Mouse (Mus musculus): Measurements from ENCODE around the gene Prkrip1.
A peak's percentile ranks its signal among the peaks of the same experiment; 100 is the strongest.
"Not testable (repeated sequence)": the region's sequence is repeated elsewhere in the genome, so short reads cannot be mapped to it uniquely, and the experiment has no call there.

Gene Prkrip1

DNA sequence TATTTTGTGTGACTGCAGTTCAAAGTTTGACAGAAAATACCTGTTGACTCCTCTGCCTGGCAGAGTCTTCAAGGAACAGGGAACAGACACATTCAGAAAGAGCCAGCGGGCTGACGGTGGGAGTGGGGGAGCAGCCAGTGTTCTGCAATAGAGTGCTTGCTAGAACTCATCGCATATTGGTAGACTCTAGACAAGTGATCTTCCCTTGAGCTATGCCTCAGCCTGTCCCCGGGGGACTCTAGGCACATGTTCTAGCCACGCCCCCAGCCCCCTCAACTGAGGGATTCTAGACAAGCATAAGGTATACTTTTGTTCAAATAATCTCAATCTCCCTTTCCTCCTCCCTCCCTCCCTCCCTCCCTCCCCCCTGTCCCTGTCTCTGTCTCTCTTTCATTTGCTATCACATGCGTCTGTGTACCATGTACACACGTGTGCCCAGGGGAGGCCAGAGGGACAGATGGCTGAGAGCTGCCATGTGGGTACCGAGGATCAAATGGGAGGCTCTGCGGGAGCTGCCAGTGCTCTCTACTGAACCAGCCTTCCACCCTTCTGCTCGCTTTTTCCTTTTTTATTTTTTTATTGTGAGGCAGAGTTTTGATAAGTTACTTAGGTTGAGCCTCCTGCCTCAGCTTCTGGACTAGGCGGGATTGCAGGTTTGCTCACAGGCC lies 34.8 kb downstream of the Prkrip1 start:
- no peak for DNase-seq (ENCODE audit: low read depth, low spot score)

DNA sequence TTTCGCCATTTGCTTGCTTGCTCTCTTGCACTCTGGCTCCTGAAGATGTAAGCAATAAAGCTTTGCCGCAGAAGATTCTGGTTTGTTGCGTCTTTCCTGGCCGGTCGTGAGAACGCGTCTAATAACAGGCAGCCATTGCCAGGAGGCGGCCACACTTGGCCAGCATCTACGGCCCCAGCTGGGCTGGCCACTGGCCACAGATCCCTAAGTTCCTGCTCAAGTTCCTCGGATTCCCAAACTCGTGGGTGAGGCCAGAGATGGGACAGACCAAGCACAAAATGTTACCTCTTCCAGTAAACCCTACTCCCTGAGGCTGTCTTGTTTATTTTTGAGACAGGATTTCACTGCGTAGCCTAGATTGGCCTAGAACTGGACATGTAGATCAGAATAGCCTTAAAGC lies 38.7 kb downstream of the Prkrip1 start:
- DNase-seq (ENCODE audit: low read depth, low spot score), result not testable (repeated sequence)

DNA sequence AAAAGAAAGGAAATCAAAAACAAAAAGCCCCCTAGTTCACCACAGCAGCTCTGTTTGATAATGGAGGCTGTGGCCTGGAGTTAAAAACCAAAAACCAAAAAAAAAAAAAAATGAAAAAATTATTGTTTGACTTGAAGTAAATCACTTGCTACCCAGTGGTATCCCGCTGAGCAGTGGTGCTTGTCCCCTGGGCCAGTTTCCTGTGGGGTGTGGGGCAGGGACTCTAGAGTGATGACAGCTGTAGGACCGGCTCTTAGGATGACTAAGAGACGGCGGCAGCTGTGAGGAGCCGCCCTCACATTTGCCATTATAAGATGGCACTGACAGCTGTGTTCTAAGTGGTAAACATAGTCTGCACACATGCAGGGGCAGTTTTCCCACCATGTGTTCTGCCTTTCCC lies 43.4 kb downstream of the Prkrip1 start:
- DNase-seq (ENCODE audit: low read depth, low spot score), result no peak

DNA sequence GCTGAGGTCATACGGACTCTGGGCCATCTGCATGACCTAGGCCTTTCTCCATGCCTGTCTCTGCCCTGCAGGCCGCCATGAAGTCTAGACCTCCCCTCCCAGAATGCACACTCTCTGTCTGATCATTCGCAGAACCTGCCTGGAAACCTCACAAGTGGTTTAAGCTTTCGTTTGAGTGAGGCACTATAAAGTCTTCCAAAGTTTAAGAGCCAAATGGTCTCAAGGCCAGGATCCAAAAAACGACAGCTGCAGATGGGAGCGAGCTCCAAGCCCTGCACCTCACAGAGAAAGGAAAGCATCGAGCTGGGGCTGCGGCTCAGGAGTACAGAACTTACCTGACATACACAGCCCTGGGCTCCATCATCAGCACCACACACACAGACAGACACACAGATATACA lies 46.4 kb downstream of the Prkrip1 start:
- DNase-seq (ENCODE audit: low read depth, low spot score), result no peak

DNA sequence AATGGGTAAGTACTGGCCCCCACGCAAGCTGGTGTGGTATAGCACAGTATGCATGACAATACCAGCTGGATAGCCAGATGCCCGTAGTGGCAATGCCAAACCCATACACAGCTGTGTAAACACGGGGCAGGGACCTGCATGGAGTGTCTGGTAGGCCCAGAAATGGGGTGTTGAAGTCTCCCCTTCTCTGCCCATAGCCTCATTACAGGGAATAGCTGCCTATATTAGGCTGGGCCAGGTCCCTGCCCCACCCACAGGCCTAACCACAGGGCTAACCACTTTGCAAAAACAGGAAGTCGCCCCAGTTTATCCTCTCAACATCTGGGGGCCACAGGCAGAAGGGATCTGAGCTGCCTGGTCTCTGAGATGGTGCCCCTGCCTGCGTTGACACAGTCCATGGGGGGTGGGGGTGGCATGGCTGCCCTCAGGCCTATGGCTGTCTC lies 49.6 kb downstream of the Prkrip1 start:
- DNase-seq (ENCODE audit: low read depth, low spot score), result not testable (repeated sequence)

DNA sequence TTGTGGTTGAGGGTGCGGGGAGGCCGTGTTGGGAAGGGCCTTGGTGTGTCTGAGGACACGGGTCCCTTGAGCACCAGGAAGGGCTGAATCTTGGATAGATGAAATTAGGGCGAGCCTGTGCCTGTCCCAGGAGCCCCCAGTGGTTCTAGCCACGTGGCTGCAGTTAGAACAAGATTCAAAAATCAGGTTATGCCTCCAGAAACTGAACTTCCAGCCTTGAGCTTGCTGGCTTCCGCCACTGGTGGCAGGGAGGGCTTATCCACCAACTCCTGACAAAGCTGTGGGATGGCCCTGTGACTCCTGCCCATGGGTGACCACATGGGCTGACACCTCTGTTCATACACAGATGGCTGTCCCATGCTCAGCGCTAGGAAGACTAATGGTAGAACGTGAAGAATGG lies 51.1 kb downstream of the Prkrip1 start:
- no peak for DNase-seq (ENCODE audit: low read depth, low spot score)

DNA sequence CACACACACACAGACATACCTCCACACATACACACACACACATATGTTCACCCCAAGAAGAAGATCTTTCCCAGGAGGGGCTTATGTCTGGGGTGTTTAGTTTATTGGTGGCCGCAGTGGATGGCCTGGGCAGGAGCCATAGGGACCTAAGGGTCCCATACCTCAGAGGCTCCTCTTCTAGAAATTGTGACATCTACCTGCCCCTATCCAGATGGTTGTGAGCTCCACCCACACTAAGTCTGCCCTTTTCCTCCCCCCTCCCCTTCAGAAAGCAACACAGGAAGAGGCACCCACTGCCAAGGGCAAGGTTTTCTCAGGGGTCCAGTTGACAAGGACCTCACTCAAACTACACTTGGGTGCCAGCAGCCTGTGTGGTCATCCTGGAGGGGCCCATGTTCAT lies 51.8 kb downstream of the Prkrip1 start:
- DNase-seq (ENCODE audit: low read depth, low spot score), result no peak

DNA sequence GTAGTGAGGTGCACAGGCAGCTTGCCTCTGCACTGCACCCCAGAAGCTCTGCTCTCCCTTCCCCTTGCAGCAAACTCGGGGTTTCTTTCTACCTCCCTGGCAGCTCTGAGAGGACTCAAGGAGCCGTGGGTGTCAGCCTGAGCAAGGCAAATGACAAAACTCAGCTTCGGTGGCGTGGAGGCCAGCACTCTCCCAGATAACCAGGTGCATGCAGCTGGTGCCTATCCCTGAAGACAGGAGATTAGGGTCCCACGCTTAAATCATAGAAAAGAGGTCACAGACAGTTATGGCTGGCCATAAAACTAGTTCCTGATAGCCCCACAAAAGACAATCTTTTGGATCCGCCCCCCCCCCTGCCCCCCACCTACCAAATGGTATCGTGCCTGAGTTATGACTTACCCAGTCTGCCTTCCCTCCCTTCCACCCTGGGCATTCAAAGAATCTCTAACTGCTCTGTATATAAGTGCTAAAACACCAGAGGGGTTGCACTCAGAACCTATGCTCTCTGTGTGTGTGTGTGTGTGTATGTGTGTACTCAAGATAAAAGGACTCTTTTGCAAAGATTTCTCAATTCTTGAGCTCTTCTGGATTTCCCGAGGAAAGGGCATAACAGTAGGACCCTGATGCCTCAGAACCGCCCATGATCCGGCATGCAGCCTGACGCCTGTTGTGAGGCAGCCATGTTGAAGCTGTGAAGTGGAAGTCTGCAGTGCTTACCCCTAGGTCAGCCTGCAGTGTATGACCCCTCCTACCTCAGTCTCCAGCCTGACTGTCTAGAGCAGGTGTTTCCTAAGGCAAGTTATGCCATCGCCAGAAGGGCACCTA lies 53.9 kb downstream of the Prkrip1 start:
- no peak for DNase-seq (ENCODE audit: low read depth, low spot score)

DNA sequence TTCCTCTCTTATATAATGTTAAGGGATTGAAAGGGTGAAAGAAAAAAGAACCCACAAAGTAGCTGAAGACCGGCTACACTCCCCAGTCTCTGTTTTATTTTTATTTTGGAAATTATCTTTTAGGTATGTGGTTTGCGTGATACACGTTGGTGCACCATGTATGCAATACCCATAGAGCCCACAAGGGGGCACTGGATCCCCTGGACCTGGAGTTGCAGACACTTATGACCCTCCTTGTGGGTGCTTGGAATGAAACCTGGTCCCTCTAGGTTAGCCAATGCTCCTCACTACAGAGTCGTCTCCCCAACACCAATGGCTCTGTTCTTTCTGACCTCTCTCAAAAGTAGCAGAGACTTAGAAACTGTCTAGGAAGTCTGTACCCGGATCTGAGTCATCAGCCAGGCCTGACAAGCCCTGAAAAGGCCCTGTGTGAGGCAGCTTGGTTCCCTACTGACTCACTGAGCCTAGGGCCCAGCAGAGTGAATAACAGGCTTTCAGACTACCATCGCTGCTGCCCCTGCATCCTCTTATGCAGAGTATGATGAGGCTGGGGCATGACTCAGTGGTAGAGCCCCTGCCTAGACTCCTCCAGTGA lies 55.5 kb downstream of the Prkrip1 start:
- DNase-seq (ENCODE audit: low read depth, low spot score), result no peak

DNA sequence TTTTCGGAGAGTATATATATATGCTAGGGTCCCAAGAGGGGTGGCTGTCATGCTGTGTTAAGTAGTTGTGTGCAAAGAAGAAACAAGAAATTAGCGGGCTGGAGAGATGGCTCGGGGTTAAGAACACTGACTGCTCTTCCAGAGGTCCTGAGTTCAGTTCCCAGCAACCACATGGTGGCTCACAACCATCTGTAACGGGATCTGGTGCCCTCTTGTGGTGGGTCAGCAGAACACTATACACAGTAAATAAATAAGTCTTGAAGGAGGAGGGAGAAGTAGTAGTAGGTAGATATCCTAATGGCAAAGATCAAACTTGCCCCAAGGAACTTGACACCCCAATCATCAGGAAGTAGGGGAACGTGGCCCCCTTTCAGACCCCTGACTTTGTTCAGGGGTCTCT lies 56.0 kb downstream of the Prkrip1 start:
- DNase-seq (ENCODE audit: low read depth, low spot score), result no peak

DNA sequence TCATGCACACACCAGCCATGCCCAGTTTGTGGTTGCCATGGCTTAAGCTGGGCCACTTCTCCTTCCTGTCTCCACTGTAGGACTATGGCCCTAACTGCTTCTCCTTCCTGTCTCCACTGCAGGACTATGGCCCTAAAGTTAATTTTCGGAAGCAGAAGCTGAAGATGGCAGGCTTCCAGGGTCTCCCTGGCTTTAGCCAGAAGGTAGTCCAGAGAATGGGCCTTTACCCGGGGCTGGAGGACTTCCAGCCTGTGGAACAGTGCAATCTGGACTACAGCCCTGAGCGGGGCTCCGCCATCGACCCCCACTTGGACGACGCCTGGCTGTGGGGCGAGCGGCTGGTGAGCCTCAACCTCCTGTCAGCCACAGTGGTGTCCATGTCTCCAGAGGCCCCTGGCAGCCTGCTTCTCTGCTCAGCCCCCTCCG lies 58.7 kb downstream of the Prkrip1 start:
- no peak for DNase-seq (ENCODE audit: low read depth, low spot score)

DNA sequence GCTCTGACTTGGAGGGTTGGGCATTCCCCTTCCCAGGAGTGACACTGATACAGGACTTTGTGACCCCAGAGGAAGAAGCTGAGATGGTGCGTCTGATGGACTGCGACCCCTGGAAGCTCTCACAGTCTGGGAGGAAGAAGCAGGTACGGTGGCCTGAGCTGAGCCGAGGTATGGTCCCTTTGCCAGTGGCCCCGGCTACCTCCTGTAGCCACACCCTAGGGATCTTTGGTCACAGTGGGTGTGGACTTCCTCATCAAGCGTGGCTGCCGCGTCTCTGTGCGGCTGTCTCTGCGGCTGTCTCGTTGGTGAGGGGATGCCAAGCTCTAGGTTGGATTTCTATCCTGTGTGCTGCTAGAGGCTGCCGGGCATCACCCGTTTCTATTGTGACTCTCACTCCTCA lies 59.4 kb downstream of the Prkrip1 start:
- DNase-seq (ENCODE audit: low read depth, low spot score), result no peak

DNA sequence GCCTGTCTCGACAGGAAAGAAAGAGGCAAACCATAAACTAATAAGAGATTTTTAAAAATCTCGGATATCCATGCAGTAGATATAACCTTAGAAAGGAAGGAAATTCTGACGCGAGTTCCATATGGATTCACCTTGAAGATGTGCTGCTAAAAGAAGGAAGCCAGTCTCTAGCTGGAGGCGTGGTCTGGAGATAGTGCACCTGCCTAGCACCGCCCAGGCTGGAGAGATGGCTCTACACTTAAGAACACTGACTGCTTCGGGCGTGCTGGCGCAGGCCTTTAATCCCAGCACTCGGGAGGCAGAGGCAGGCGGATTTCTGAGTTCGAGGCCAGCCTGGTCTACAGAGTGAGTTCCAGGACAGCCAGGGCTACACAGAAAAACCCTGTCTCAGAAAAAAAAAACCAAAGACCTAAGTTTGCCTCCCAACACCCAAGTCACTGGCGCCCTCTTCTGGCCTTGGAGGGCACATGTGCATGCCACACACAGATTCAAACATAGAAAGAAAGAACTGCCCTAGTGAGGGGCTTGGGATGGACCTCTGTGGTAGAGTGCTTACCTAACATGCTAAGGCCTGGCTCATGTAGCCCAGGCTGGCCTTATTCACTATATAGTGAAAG lies 61.0 kb downstream of the Prkrip1 start:
- no peak for DNase-seq (ENCODE audit: low read depth, low spot score)

DNA sequence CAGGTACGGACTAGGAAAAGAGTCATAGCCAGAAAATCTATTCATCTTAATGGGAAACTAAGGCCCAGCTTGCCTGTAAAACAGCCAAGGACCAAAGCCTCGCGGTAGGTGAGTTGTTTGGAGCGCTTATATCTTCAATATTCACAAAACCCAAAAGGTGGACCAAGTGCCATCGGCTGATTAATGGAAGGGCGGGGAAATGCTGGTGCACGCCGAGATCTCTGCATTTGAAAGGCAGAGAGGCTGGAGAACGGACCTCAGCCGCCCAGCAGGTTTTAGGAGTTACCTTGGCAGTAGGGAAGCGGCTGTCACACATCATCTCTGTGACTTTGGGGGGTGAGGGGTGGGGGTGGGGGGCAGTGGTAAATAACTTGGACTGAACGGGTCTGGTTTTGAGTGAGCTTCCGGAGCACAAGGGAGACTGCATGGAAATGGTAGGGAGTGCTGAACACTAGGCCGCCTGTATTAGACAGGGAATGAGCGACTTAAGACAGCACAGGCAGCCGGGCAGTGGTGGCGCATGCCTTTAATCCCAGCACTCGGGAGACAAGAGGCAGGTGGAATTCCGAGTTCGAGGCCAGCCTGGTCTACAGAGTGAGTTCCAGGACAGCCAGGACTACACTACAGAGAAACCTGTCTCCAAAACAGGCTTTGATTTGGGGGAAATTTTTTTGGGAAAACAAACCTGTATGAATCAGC lies 62.3 kb downstream of the Prkrip1 start:
- no peak for DNase-seq (ENCODE audit: low read depth, low spot score)

DNA sequence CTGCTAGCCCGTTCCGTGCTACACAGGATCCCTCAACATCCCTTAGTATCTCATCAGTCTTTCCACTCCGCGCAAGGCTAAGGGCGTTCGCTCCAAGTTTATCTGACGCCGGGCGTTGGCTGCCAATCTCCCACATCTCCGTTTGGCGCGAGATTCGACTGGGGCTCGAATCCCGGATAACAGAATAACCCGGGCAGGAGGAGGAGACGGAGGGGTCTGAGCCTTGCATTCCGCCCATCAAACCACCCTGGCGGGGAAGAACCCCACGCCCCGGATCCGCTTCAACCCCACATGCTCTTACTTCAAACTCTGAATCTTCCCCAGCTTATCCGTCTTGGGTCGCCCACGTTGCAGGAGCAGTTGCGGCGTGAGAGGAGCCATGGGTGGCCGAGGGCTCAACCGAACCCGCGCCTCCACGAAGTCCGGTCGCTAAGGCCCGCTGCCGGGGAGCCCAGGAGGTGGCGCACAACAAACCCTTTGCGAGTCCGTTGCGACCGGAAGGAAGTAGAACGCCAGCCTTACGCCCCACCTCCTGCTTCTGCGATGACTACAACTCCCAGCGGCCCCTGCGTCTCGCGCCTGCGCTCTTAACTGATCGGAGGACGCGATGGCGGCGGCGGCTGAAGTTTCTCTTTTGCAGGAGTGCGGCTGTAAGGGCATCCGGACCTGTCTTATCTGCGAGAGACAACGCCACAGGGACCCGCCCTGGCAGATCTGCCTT lies 63.0 kb downstream of the Prkrip1 start, which contains the start of the genes Lrwd1 and Alkbh4:
TSS of gene Lrwd1 (minus strand) at position 504 of the 721 bp plus-strand sequence.
TSS of gene Alkbh4 (plus strand) at position 576 of the 721 bp plus-strand sequence.
- peak; percentile 88 for DNase-seq (ENCODE audit: low read depth, low spot score)
